Mouse (Mus musculus): ENCODE results near the gene Pltp. TPM values are rescaled to one million over a fixed set of nuclear protein-coding genes. Genes with fewer than 3 reads are reported as not detected.

Gene Pltp
- total and polyA plus RNA-seq, 3 experiments = 0.85 to 5.5 (median 0.94) TPM

GRCm38 (mm10) chr2:164828437-164828836 lies 29.1 kb downstream of the Pltp start, which contains the start of gene Spata25:
Gene Spata25, minus strand, starts transcription at chr2:164828537.
- peaks cover 31 to 45% of the 10 kb centered on the region in 2 experiments for H3K36me3 ChIP-seq (replicated peaks in 1 of 2; ENCODE audit: control insufficient read depth in 1 of 2, insufficient read depth in 1 of 2, low read length in 1 of 2)
- dilution Hi-C loops (cut with MboI; ENCODE audit: extremely low pct_ligation_motif_present, extremely low pct_unique_long_range_greater_than_20kb, low sequenced_read_pairs) = no loop called here
- TF ChIP-seq MAZ (IDR thresholded peaks at IDR 0.05; ENCODE audit: low read depth, low read length) (no peak), KAT2A (IDR thresholded peaks at IDR 0.05; ENCODE audit: insufficient replicate concordance, low read length) (no peak), POLR2AphosphoS2 (IDR thresholded peaks at IDR 0.05; ENCODE audit: low read depth, low read length) (no peak), CTCF (conservative IDR thresholded peaks at IDR 0.05 in 1 of 2, IDR thresholded peaks at IDR 0.05 in 1 of 2; ENCODE audit: low read depth in 2 of 2, low read length in 2 of 2) (no peak)
- H3K4me1 ChIP-seq (ENCODE audit: control insufficient read depth in 1 of 2, insufficient read depth in 2 of 2) = peaks cover 8 to 55% of the 10 kb centered on the region in 2 experiments
- in situ Hi-C loops (cut with MboI; ENCODE audit: low pct_ligation_motif_present, low pct_unique_long_range_greater_than_20kb, low sequenced_read_pairs) = no loop called here
- H3K79me2 ChIP-seq (replicated peaks; ENCODE audit: control insufficient read depth, extremely low read depth, insufficient read depth, poor library complexity, severe bottlenecking) = no peaks in the 10 kb centered on the region; the same call in 1 of the 2 replicates
- H3K9me3 ChIP-seq (replicated peaks; ENCODE audit: low read length) = no peaks in the 10 kb centered on the region
- no peak within 1 kb of the TSS for H3K27ac ChIP-seq (ENCODE audit: insufficient read depth, low read depth)
- no peak within 1 kb of the TSS for H3K9ac ChIP-seq (ENCODE audit: insufficient read depth, low read depth)
- no peak within 1 kb of the TSS for H3K4me3 ChIP-seq (replicated peaks in 1 of 3; ENCODE audit: low read depth in 2 of 3, low read length in 2 of 3, poor library complexity in 1 of 3)
- no peak within 1 kb of the TSS for H3K4me2 ChIP-seq (ENCODE audit: insufficient read depth, low read depth, poor library complexity, severe bottlenecking)
- peaks cover 1% of the 10 kb centered on the region for H3K27me3 ChIP-seq (replicated peaks)
- no peak for DNase-seq (ENCODE audit: extremely low read depth)

DNA sequence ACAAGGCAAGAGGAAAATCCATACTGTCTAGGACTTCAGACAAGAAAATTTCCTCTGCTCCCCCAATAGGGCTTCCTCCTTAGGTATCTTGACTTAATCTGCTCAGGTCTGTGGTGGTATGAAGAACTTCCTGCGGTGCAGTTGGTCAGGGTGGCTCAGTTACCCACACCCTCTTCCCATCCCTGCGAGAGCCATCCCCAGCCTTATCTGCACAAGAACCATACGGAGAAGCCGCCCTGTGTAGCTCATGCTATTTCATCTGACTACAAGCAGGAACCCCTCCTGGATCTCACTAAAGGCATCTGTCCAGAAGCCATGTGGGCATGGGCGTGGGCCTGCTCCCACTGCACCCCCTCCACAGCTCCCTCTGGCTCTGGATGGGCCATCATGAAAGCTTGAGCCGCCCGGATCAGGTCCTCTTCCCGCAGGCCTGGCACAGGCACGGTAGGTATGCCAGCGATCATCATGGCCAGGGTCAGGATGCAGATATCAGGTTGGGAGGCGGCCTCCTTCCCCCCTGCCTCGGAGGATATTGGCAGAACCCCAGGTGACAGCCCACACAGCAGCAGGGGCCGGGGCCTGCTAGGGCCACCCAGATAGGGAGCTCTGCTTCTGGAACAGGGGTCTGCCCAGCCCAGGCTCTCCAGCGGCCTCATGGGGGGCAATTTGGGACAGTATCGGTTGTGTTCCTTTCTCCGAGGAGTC lies 30.2 kb downstream of the Pltp start:
- Histone ChIP-seq H3K4me1 (ENCODE audit: control insufficient read depth in 1 of 2, insufficient read depth in 2 of 2) (peaks cover 5 to 55% of the 10 kb centered on the region in 2 experiments), H3K27me3 (replicated peaks) (no peaks in the 10 kb centered on the region), H3K79me2 (replicated peaks; ENCODE audit: control insufficient read depth, extremely low read depth, insufficient read depth, poor library complexity, severe bottlenecking) (no peaks in the 10 kb centered on the region; the same call in 1 of the 2 replicates), H3K9me3 (replicated peaks; ENCODE audit: low read length) (no peaks in the 10 kb centered on the region), H3K27ac (ENCODE audit: insufficient read depth, low read depth) (no peak overlapping the region), H3K36me3 (replicated peaks in 1 of 2; ENCODE audit: control insufficient read depth in 1 of 2, insufficient read depth in 1 of 2, low read length in 1 of 2) (peaks cover 31 to 45% of the 10 kb centered on the region in 2 experiments), H3K4me2 (ENCODE audit: insufficient read depth, low read depth, poor library complexity, severe bottlenecking) (no peak overlapping the region), H3K9ac (ENCODE audit: insufficient read depth, low read depth) (no peak overlapping the region), H3K4me3 (replicated peaks in 1 of 3; ENCODE audit: low read depth in 2 of 3, low read length in 2 of 3, poor library complexity in 1 of 3) (no peak overlapping the region)
- DNase-seq (ENCODE audit: extremely low read depth) = no peak
- in situ Hi-C loops (cut with MboI; ENCODE audit: low pct_ligation_motif_present, low pct_unique_long_range_greater_than_20kb, low sequenced_read_pairs) (no loop called here), dilution Hi-C loops (cut with MboI; ENCODE audit: extremely low pct_ligation_motif_present, extremely low pct_unique_long_range_greater_than_20kb, low sequenced_read_pairs) (no loop called here)
- TF ChIP-seq RCOR1 (conservative IDR thresholded peaks at IDR 0.05; ENCODE audit: low read depth, low read length) (no peak), JUND (conservative IDR thresholded peaks at IDR 0.05; ENCODE audit: low read depth, low read length) (no peak), CTCF (conservative IDR thresholded peaks at IDR 0.05 in 1 of 2, IDR thresholded peaks at IDR 0.05 in 1 of 2; ENCODE audit: low read depth in 2 of 2, low read length in 2 of 2) (no peak), MEF2A (IDR thresholded peaks at IDR 0.05; ENCODE audit: borderline replicate concordance, low read depth, low read length) (no peak), POLR2AphosphoS2 (IDR thresholded peaks at IDR 0.05; ENCODE audit: low read depth, low read length) (no peak), SIN3A (IDR thresholded peaks at IDR 0.05; ENCODE audit: low read length) (no peak), UBTF (IDR thresholded peaks at IDR 0.05; ENCODE audit: low read depth, low read length) (no peak), IRF4 (IDR thresholded peaks at IDR 0.05; ENCODE audit: low read depth, low read length) (no peak), E2F4 (IDR thresholded peaks at IDR 0.05; ENCODE audit: insufficient replicate concordance, low read depth, low read length) (no peak), PAX5 (IDR thresholded peaks at IDR 0.05; ENCODE audit: low read length) (no peak), NELFE (IDR thresholded peaks at IDR 0.05; ENCODE audit: low read depth, low read length) (no peak), ZKSCAN1 (IDR thresholded peaks at IDR 0.05; ENCODE audit: borderline replicate concordance, low read depth, low read length) (no peak), MXI1 (IDR thresholded peaks at IDR 0.05; ENCODE audit: low read depth, low read length) (no peak), MAZ (IDR thresholded peaks at IDR 0.05; ENCODE audit: low read depth, low read length) (no peak), ETS1 (conservative IDR thresholded peaks at IDR 0.05; ENCODE audit: low read depth, low read length) (no peak), USF2 (conservative IDR thresholded peaks at IDR 0.05; ENCODE audit: low read depth, low read length) (no peak), POLR2A (IDR thresholded peaks at IDR 0.05; ENCODE audit: low read depth, low read length) (no peak), GABPA (IDR thresholded peaks at IDR 0.05; ENCODE audit: insufficient replicate concordance, low read depth, low read length) (no peak)
